Mouse (Mus musculus): ENCODE data around the gene Zfp27. TPM values are rescaled to one million over a fixed set of nuclear protein-coding genes. Genes with fewer than 3 reads are reported as not detected.

Gene Zfp27
- polyA plus RNA-seq, 1 experiment from 2014 or later, result 19.2 TPM

DNA sequence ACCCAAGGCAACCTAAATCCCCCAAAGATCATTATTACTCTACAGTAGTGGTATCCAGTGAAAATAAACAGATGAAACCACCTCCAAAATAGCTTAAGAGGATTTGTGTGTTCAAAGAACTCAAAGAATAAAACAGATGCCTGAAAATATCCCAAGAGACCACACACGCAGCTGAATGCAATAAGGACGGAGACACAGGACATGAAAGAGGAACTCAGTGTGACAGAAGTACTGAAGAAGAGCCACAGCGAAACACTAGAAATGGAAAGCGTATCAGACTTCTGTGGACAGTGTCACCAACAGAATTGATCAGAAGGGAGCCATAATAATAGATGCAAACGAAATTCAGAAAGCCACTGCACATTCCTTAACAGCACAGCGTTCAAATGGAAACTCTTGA, 32.5 kb upstream of the Zfp27 start:
- peaks cover 62% of the 10 kb centered on the region for H3K36me3 ChIP-seq (ENCODE audit: control insufficient read depth, insufficient read depth, low read length)

DNA sequence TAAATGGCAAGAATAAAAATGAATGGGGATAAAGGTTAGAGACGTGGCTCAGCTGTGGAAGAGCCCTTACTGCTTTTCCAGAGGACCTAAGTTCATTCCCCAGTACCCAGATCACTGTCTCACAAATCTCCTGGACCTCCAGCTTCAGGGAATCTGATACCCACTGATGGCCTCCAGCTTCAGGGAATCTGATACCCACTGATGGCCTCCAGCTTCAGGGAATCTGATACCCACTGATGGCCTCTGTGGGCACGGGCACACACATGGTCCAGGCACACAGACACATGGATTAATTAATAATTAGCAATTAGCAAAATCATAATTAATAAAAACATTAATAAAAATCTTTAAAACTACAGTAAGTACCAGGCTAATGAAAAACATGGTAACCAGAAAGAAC, 16.4 kb upstream of the Zfp27 start:
- H3K4me1 ChIP-seq (ENCODE audit: control insufficient read depth, insufficient read depth, low read length), result no peaks in the 10 kb centered on the region
- 84% methylated on average over 2 of the region's 2 CpGs for WGBS

More for the DNA sequence above, 32.5 kb upstream of the Zfp27 start:
- no peak overlapping the region for H3K4me2 ChIP-seq (ENCODE audit: low read length)
- H3K9ac ChIP-seq (ENCODE audit: low read length), result no peak overlapping the region
- no peak overlapping the region for H3K4me3 ChIP-seq (ENCODE audit: low read depth, low read length)
- WGBS, result 86% methylated on average over 6 of the region's 6 CpGs
- DNase-seq (ENCODE audit: low spot score), result no peak
- no peaks in the 10 kb centered on the region for H3K9me3 ChIP-seq (replicated peaks; ENCODE audit: control insufficient read depth, low read length)
- H3K27me3 ChIP-seq (replicated peaks; ENCODE audit: control insufficient read depth, insufficient read depth, low read length), result no peaks in the 10 kb centered on the region
- no peak overlapping the region for H3K27ac ChIP-seq (ENCODE audit: low read depth, low read length)
- no peaks in the 10 kb centered on the region for H3K4me1 ChIP-seq (ENCODE audit: control insufficient read depth, insufficient read depth, low read length)
- ATAC-seq, result no peak

DNA sequence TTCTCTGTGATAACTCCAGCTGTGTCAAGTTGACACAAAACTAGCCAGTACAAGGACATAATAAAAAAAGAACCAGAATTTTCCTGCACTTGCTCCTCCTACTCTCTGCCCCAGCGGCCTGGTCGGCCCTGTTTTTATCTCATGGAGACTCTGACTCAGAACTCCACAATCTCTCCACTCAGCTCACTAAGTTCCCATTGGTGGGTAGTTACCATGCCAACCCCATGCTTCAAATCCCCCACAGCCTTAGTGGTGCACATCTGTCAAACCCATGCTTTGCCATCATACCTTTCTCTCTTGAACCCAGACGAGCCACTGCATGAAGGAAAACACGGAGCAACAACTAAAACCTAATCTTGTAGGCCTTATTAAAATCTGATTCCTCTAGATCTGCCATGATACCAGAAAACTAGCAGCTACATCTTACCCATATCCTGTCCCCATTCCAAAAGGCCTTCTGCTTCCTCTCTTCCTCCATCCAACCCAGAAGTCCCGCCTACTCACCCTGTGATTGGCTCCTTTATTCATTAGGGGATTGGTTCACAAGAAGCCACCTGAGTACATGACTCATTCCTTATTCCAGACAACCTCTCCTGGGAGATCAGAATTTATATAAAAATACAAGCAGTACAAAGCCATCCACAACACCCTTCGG, 15.2 kb upstream of the Zfp27 start:
- Histone ChIP-seq H3K9me3 (replicated peaks; ENCODE audit: control insufficient read depth, low read length) (no peaks in the 10 kb centered on the region), H3K4me3 (ENCODE audit: low read depth, low read length) (no peak overlapping the region), H3K9ac (ENCODE audit: low read length) (no peak overlapping the region), H3K36me3 (ENCODE audit: control insufficient read depth, insufficient read depth, low read length) (peaks cover 6% of the 10 kb centered on the region; the same call in 1 of the 2 replicates), H3K27me3 (replicated peaks; ENCODE audit: control insufficient read depth, insufficient read depth, low read length) (no peaks in the 10 kb centered on the region), H3K4me2 (ENCODE audit: low read length) (no peak overlapping the region), H3K27ac (ENCODE audit: low read depth, low read length) (no peak overlapping the region), H3K4me1 (ENCODE audit: control insufficient read depth, insufficient read depth, low read length) (no peaks in the 10 kb centered on the region)
- no peak for ATAC-seq
- no peak for DNase-seq (ENCODE audit: low spot score)
- WGBS, result 86% methylated on average over 6 of the region's 6 CpGs

More for the DNA sequence above, 16.4 kb upstream of the Zfp27 start:
- Histone ChIP-seq H3K9ac (ENCODE audit: low read length) (no peak overlapping the region), H3K27ac (ENCODE audit: low read depth, low read length) (no peak overlapping the region), H3K4me3 (ENCODE audit: low read depth, low read length) (no peak overlapping the region), H3K4me2 (ENCODE audit: low read length) (no peak overlapping the region), H3K27me3 (replicated peaks; ENCODE audit: control insufficient read depth, insufficient read depth, low read length) (no peaks in the 10 kb centered on the region), H3K36me3 (ENCODE audit: control insufficient read depth, insufficient read depth, low read length) (no peaks in the 10 kb centered on the region), H3K9me3 (replicated peaks; ENCODE audit: control insufficient read depth, low read length) (no peaks in the 10 kb centered on the region)
- DNase-seq (ENCODE audit: low spot score), result no peak
- no peak for ATAC-seq

DNA sequence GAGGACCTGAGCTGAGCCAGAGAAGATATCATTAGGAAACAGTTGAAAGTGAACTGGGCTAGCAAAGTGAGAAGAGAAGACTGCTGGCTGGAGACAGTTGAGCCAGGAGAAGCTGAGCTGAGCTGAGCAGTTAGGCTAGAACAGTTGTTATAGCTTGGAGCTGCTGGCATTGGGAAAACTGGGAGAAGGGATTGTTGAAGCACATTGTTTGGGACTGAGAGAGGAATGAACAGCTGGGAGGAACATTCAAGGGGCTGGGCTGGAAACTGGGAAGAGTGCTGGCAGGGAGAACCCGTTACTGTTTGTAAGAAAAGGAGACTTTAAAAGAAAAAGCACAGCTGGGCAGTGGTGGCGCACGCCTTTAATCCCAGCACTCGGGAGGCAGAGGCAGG, 11.7 kb upstream of the Zfp27 start:
- Histone ChIP-seq H3K9ac (ENCODE audit: low read length) (no peak overlapping the region), H3K9me3 (replicated peaks; ENCODE audit: control insufficient read depth, low read length) (no peaks in the 10 kb centered on the region; the same call in 1 of the 2 replicates), H3K4me3 (ENCODE audit: low read depth, low read length) (no peak overlapping the region), H3K36me3 (ENCODE audit: control insufficient read depth, insufficient read depth, low read length) (peaks cover 34% of the 10 kb centered on the region), H3K27ac (ENCODE audit: low read depth, low read length) (no peak overlapping the region), H3K4me1 (ENCODE audit: control insufficient read depth, insufficient read depth, low read length) (no peaks in the 10 kb centered on the region), H3K27me3 (replicated peaks; ENCODE audit: control insufficient read depth, insufficient read depth, low read length) (no peaks in the 10 kb centered on the region), H3K4me2 (ENCODE audit: low read length) (no peak overlapping the region)
- DNase-seq (ENCODE audit: low spot score) (no peak), ATAC-seq (no peak)
- WGBS, result 85% methylated on average over 4 of the region's 4 CpGs

DNA sequence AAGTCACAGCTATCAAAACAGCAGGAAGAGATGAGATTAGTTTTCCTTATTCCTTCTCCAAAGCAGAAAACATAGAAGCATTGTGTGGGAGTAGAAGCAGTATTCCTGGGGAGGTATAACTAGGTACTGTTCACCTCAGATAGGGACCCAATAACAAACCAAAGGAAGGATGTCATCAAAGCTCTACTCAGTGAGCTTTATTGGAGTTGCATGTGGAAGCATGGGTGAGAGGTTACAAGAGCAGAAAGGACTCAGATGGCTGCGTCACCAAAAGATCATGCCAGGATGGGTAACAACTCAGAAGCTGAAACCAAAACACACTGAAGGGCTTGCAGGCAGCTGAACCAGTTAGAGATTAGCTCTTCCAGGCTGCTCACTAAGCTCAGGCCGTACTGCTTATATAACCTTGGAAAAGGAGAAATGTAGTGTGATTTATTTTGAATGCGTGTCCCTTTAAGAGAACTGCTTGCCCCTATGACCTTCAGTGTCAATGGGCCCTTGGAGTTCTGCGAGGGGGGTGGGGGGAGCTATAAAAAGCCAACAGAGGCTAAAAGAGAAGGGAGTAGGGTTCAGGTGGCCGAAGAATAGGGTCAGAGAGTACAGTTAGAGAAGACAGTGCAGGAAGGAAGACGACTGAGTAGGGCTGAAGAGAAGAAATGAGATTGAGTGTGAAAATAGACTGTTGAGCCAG, 11.1 kb upstream of the Zfp27 start:
- no peak overlapping the region for H3K27ac ChIP-seq (ENCODE audit: low read depth, low read length)
- WGBS, result 77% methylated on average over 6 of the region's 6 CpGs
- H3K4me2 ChIP-seq (ENCODE audit: low read length), result no peak overlapping the region
- ATAC-seq, result no peak
- no peak overlapping the region for H3K9ac ChIP-seq (ENCODE audit: low read length)
- no peaks in the 10 kb centered on the region for H3K27me3 ChIP-seq (replicated peaks; ENCODE audit: control insufficient read depth, insufficient read depth, low read length)
- DNase-seq (ENCODE audit: low spot score), result no peak
- H3K4me3 ChIP-seq (ENCODE audit: low read depth, low read length), result no peak overlapping the region
- peaks cover 37% of the 10 kb centered on the region for H3K36me3 ChIP-seq (ENCODE audit: control insufficient read depth, insufficient read depth, low read length)
- H3K4me1 ChIP-seq (ENCODE audit: control insufficient read depth, insufficient read depth, low read length), result no peaks in the 10 kb centered on the region
- no peaks in the 10 kb centered on the region; the same call in 1 of the 2 replicates for H3K9me3 ChIP-seq (replicated peaks; ENCODE audit: control insufficient read depth, low read length)

DNA sequence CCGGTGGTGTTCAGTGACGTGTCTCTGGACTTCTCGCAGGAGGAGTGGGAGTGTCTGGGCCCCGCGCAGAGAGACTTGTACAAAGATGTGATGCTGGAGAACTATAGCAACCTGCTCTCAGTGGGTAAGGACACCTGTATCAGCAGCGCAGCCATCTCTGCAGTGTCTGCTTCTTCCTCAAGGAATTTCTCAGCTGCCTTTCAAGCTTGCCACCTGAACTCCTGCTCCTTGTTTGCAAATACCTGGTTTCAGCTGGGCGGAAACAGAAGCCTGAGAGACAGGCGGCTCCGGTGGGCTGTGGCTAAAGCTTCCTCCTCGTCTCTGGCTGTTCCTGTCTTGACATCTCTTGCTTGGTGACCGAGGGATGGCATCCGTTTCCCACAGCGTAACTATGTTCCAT, 5.8 kb upstream of the Zfp27 start:
- 96% methylated on average over 13 of the region's 13 CpGs for WGBS
- Histone ChIP-seq H3K36me3 (ENCODE audit: control insufficient read depth, insufficient read depth, low read length) (peaks cover 53% of the 10 kb centered on the region), H3K4me1 (ENCODE audit: control insufficient read depth, insufficient read depth, low read length) (peaks cover 15% of the 10 kb centered on the region), H3K9me3 (replicated peaks; ENCODE audit: control insufficient read depth, low read length) (no peaks in the 10 kb centered on the region; the same call in 1 of the 2 replicates), H3K4me3 (ENCODE audit: low read depth, low read length) (no peak overlapping the region), H3K27me3 (replicated peaks; ENCODE audit: control insufficient read depth, insufficient read depth, low read length) (no peaks in the 10 kb centered on the region), H3K4me2 (ENCODE audit: low read length) (no peak overlapping the region), H3K9ac (ENCODE audit: low read length) (no peak overlapping the region), H3K27ac (ENCODE audit: low read depth, low read length) (no peak overlapping the region)
- no peak for ATAC-seq
- no peak for DNase-seq (ENCODE audit: low spot score)

DNA sequence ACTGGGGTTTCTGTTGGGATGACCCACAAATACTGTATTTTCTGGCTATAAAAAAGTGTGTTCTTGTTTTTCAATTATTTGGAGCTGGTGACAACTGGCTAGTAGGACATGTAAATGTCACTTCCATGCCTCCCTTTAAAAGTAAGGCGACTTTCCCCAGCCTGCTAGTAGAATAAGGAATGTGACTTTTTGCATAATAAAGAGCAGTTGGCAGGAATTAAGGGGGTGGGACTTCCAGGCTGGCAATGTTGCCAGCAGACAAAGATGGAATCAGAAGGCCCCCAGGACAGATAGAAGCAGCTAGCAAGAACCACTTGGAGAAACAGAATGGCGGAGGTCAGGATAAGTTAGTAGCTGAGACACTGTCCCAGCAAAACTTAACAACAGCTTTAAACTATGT, 3.9 kb upstream of the Zfp27 start:
- H3K4me2 ChIP-seq (ENCODE audit: low read length), result no peak overlapping the region; the same call in 1 of the 2 replicates
- 59% methylated on average over 2 of the region's 2 CpGs for WGBS

DNA sequence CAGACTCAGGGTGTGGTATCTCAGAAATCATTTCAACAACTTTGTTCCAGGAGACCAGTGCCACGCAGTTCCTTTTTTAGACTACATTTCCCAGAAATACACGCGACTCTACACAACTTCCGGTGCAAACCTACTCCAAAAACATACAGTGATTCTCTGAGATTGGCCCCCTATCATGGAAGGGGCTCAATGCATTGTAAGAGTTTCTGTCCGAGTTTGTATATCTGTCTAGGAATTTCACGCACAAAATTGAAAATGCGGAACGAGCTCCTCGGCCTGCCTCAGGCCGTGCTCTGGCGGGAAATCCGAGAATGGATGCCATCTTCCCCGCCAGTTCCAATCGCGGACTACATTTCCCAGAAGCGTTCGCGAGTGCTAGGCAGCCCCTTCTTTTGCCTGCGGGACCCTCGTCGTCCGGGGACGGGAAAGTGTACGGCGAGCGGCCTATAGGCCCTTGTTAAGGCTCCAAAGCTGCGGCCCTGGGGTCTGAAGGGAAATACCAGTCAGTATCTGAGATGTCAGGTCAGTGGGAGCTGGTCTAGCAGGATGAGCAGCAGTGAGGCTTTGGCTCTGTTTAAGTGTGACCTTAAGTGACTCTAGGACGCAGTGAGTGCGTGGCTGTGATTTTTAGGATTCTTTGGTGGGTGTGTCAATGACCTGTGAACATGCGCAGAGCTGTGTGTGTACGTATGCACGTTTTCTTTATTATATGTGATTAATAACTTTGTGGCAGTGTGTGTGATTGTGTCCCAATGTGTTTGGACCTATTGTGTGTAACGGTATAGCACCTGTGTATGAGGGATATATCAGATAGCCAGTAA, 2.0 kb upstream of the Zfp27 start, which contains the start of gene Zfp383:
Zfp383 (plus strand) TSS at position 94 of the 821 bp plus-strand sequence.
- H3K36me3 ChIP-seq (ENCODE audit: control insufficient read depth, insufficient read depth, low read length), result peaks cover 29% of the 10 kb centered on the region
- no peaks in the 10 kb centered on the region for H3K27me3 ChIP-seq (replicated peaks; ENCODE audit: control insufficient read depth, insufficient read depth, low read length)
- peak; percentile 86 for ATAC-seq
- peak within 1 kb of the TSS; percentile 62 for H3K4me3 ChIP-seq (ENCODE audit: low read depth, low read length)
- peaks cover 15% of the 10 kb centered on the region for H3K4me1 ChIP-seq (ENCODE audit: control insufficient read depth, insufficient read depth, low read length)
- peak; percentile 96 for DNase-seq (ENCODE audit: low spot score)
- H3K27ac ChIP-seq (ENCODE audit: low read depth, low read length), result peak within 1 kb of the TSS; percentile 96; the same call in 1 of the 2 replicates
- no peaks in the 10 kb centered on the region for H3K9me3 ChIP-seq (replicated peaks; ENCODE audit: control insufficient read depth, low read length)
- H3K4me2 ChIP-seq (ENCODE audit: low read length), result peak within 1 kb of the TSS; percentile 58
- peak within 1 kb of the TSS; percentile 66 for H3K9ac ChIP-seq (ENCODE audit: low read length)
- under 1% methylated on average over 33 of the region's 33 CpGs for WGBS

More for the DNA sequence above, 3.9 kb upstream of the Zfp27 start:
- Histone ChIP-seq H3K4me3 (ENCODE audit: low read depth, low read length) (no peak overlapping the region), H3K9ac (ENCODE audit: low read length) (peak overlapping the region; percentile 22; the same call in 1 of the 2 replicates), H3K4me1 (ENCODE audit: control insufficient read depth, insufficient read depth, low read length) (peaks cover 15% of the 10 kb centered on the region), H3K9me3 (replicated peaks; ENCODE audit: control insufficient read depth, low read length) (no peaks in the 10 kb centered on the region; the same call in 1 of the 2 replicates), H3K27ac (ENCODE audit: low read depth, low read length) (no peak overlapping the region), H3K27me3 (replicated peaks; ENCODE audit: control insufficient read depth, insufficient read depth, low read length) (no peaks in the 10 kb centered on the region), H3K36me3 (ENCODE audit: control insufficient read depth, insufficient read depth, low read length) (peaks cover 41% of the 10 kb centered on the region)
- DNase-seq (ENCODE audit: low spot score), result no peak
- no peak for ATAC-seq
